Mouse (Mus musculus) neural tube, embryonic 14.5 days (tissue): ENCODE measurements around the gene Ifna5. TPM values are rescaled to one million over a fixed set of nuclear protein-coding genes. Genes with fewer than 3 reads are reported as not detected.
"Not testable (repeated sequence)": the region's sequence is repeated elsewhere in the genome, so short reads cannot be mapped to it uniquely, and the experiment has no call there.

ENCODE experiments used
- ATAC-seq: fragments of 200-750 bp; cut with Nextera tagmentation; 2 replicates; pipeline ENCODE4 v1.8.0; 2017; ENCODE audit warnings: low read depth, mild to moderate bottlenecking, moderate TSS enrichment, moderate library complexity
- H3K27ac ChIP-seq: fragments of 300-500 bp; sonication (generic); 2 replicates; pipeline ENCODE4 v1.5.1; 2014; ENCODE audit warnings: low read depth, mild to moderate bottlenecking, control low read depth, low read length, moderate library complexity, mixed read lengths
- H3K27me3 ChIP-seq: fragments of 300-500 bp; sonication (generic); 2 replicates; pipeline ENCODE4 v1.6.1; 2014; ENCODE audit warnings: low read length; ENCODE audit not compliant: control insufficient read depth, insufficient read depth
- H3K36me3 ChIP-seq: fragments of 300-500 bp; sonication (generic); 2 replicates; pipeline ENCODE4 v1.6.1; 2014; ENCODE audit warnings: low read length, mixed read lengths; ENCODE audit not compliant: control insufficient read depth, insufficient read depth
- H3K4me1 ChIP-seq: fragments of 300-500 bp; sonication (generic); 2 replicates; pipeline ENCODE4 v1.6.1; 2014; ENCODE audit warnings: low read length; ENCODE audit not compliant: control insufficient read depth, insufficient read depth
- H3K4me2 ChIP-seq: fragments of 300-500 bp; sonication (generic); 2 replicates; pipeline ENCODE4 v1.6.1; 2014; ENCODE audit warnings: mild to moderate bottlenecking, low read depth, low read length, control low read depth
- H3K4me3 ChIP-seq: fragments of 300-500 bp; sonication (generic); 2 replicates; pipeline ENCODE4 v1.5.1; 2014; ENCODE audit warnings: low read depth, low read length, control low read depth, mixed read lengths
- H3K9ac ChIP-seq: fragments of 300-500 bp; sonication (generic); replicated peaks from 2 replicates; pipeline ENCODE4 v1.6.1; 2014; ENCODE audit warnings: low read depth, mild to moderate bottlenecking, control low read depth, low read length, mixed read lengths
- H3K9me3 ChIP-seq: fragments of 300-500 bp; sonication (generic); 2 replicates; pipeline ENCODE4 v1.6.1; 2016; ENCODE audit warnings: low read length; ENCODE audit not compliant: control insufficient read depth
- WGBS: fragments of 180-500 bp; shearing (Covaris S2); extraction: QIAGEN DNeasy Blood & Tissue Kit; methylation state at CpG from one replicate; pipeline ENCODE4 v1.1.7; 2014; 5-methylcytosine and 5-hydroxymethylcytosine counted together
- polyA plus RNA-seq: library from polyadenylated mRNA; unstranded; fragments of >200 nt; fragmentation: Nextera tagmentation; extraction: Ambion mirVana; gene quantifications from 2 replicates; pipeline ENCODE4 v1.2.1, GENCODE M21; 2014

Ifna5 gene
- polyA plus RNA-seq, 1 experiment from 2014 or later, result not detected

GRCm38 (mm10) chr4:88815928-88816327, 19.4 kb upstream of the Ifna5 start, which contains the start of gene Ifna7:
Ifna7 (plus strand) TSS chr4:88816228.
- H3K9ac ChIP-seq, result no peak within 1 kb of the TSS
- H3K27ac ChIP-seq, result no peak within 1 kb of the TSS
- H3K4me3 ChIP-seq, result no peak within 1 kb of the TSS
- WGBS, result 75% methylated on average over 3 of the region's 3 CpGs
- no peaks in the 10 kb centered on the region for H3K9me3 ChIP-seq
- no peaks in the 10 kb centered on the region for H3K27me3 ChIP-seq
- ATAC-seq, result no peak
- no peaks in the 10 kb centered on the region for H3K4me1 ChIP-seq
- no peaks in the 10 kb centered on the region for H3K36me3 ChIP-seq
- no peak within 1 kb of the TSS for H3K4me2 ChIP-seq

- Histone ChIP-seq H3K4me2 (no peak within 1 kb of the TSS), H3K36me3 (no peaks in the 10 kb centered on the region), H3K4me3 (no peak within 1 kb of the TSS), H3K4me1 (no peaks in the 10 kb centered on the region), H3K9me3 (no peaks in the 10 kb centered on the region), H3K9ac (no peak within 1 kb of the TSS), H3K27me3 (no peaks in the 10 kb centered on the region), H3K27ac (no peak within 1 kb of the TSS)
- no peak for ATAC-seq
- WGBS, result 100% methylated on average over 1 of the region's 1 CpGs
Measured at GRCm38 (mm10) chr4:88819659-88820058, 15.7 kb upstream of the Ifna5 start, which contains the start of gene Ifna11. Ifna11 (plus strand) TSS chr4:88819959.

- no peaks in the 10 kb centered on the region for H3K27me3 ChIP-seq
- no peak overlapping the region for H3K4me2 ChIP-seq
- H3K9me3 ChIP-seq, result no peaks in the 10 kb centered on the region
- ATAC-seq, result no peak
- H3K4me3 ChIP-seq, result no peak overlapping the region
- H3K27ac ChIP-seq, result no peak overlapping the region
- no peak overlapping the region for H3K9ac ChIP-seq
- WGBS, result 34% methylated on average over 4 of the region's 4 CpGs
- no peaks in the 10 kb centered on the region for H3K36me3 ChIP-seq
- H3K4me1 ChIP-seq, result no peaks in the 10 kb centered on the region
Measured at GRCm38 (mm10) chr4:88822995-88823394, 12.3 kb upstream of the Ifna5 start.

- not testable (repeated sequence) for H3K9me3 ChIP-seq, H3K4me3 ChIP-seq, H3K4me1 ChIP-seq, H3K36me3 ChIP-seq, H3K9ac ChIP-seq, ATAC-seq, H3K27me3 ChIP-seq, H3K4me2 ChIP-seq, H3K27ac ChIP-seq
Measured at GRCm38 (mm10) chr4:88827116-88827515, 8.2 kb upstream of the Ifna5 start, which contains the start of gene Ifna6. Ifna6 (plus strand) TSS chr4:88827416.

- no peak overlapping the region for H3K9ac ChIP-seq
- H3K36me3 ChIP-seq, result no peaks in the 10 kb centered on the region
- H3K27me3 ChIP-seq, result no peaks in the 10 kb centered on the region
- H3K4me1 ChIP-seq, result no peaks in the 10 kb centered on the region
- ATAC-seq, result no peak
- no peaks in the 10 kb centered on the region for H3K9me3 ChIP-seq
- 29% methylated on average over 4 of the region's 4 CpGs for WGBS
- no peak overlapping the region for H3K27ac ChIP-seq
- no peak overlapping the region for H3K4me3 ChIP-seq
- H3K4me2 ChIP-seq, result no peak overlapping the region
Measured at GRCm38 (mm10) chr4:88830523-88830922, 4.8 kb upstream of the Ifna5 start.

- no peak for ATAC-seq
- H3K4me2 ChIP-seq, result no peak overlapping the region
- no peaks in the 10 kb centered on the region for H3K4me1 ChIP-seq
- WGBS, result 45% methylated on average over 3 of the region's 3 CpGs
- H3K36me3 ChIP-seq, result no peaks in the 10 kb centered on the region
- H3K9me3 ChIP-seq, result no peaks in the 10 kb centered on the region
- H3K4me3 ChIP-seq, result no peak overlapping the region
- no peak overlapping the region for H3K9ac ChIP-seq
- H3K27me3 ChIP-seq, result no peaks in the 10 kb centered on the region
- H3K27ac ChIP-seq, result no peak overlapping the region
Measured at GRCm38 (mm10) chr4:88838828-88839227, 3.5 kb downstream of the Ifna5 start.

DNA sequence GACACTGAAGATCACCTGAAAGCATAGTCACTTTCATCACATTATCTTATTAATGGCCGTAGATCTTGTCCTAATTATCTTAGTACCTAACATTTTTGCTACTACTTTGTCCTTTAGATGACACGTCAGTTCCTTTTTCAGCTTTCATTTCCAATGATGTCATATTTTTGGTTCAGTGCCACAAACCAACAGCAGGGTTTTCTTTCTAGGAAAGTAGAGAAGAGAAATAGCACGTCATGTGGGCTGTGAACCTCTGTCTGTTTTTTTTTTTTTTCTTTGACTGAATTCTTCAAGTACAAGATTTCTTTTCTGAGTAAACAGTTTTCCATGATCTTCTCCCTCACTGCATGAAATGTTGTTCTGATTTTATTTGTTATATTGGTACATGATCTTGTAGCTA, 4.7 kb downstream of the Ifna5 start:
- Histone ChIP-seq H3K9ac (no peak overlapping the region), H3K4me1 (no peaks in the 10 kb centered on the region)
- ATAC-seq, result no peak

GRCm38 (mm10) chr4:88841438-88841911, 6.2 kb downstream of the Ifna5 start, which contains the start of gene Ifna4:
Ifna4 (plus strand) TSS chr4:88841861.
- Histone ChIP-seq H3K9ac (no peak within 1 kb of the TSS), H3K4me1 (no peaks in the 10 kb centered on the region), H3K36me3 (no peaks in the 10 kb centered on the region), H3K9me3 (no peaks in the 10 kb centered on the region), H3K27ac (no peak within 1 kb of the TSS), H3K27me3 (no peaks in the 10 kb centered on the region), H3K4me2 (no peak within 1 kb of the TSS), H3K4me3 (no peak within 1 kb of the TSS)
- no peak for ATAC-seq
- 48% methylated on average over 2 of the region's 2 CpGs for WGBS

More for the DNA sequence above, 4.7 kb downstream of the Ifna5 start:
- H3K27me3 ChIP-seq, result no peaks in the 10 kb centered on the region
- H3K4me2 ChIP-seq, result no peak overlapping the region
- H3K4me3 ChIP-seq, result no peak overlapping the region
- H3K27ac ChIP-seq, result no peak overlapping the region
- H3K36me3 ChIP-seq, result no peaks in the 10 kb centered on the region
- H3K9me3 ChIP-seq, result no peaks in the 10 kb centered on the region
- 79% methylated on average over 3 of the region's 3 CpGs for WGBS

- H3K4me3 ChIP-seq, result no peak overlapping the region
Measured at GRCm38 (mm10) chr4:88845334-88845733, 10.0 kb downstream of the Ifna5 start.

More at GRCm38 (mm10) chr4:88845334-88845733, 10.0 kb downstream of the Ifna5 start:
- WGBS, result 60% methylated on average over 2 of the region's 2 CpGs
- Histone ChIP-seq H3K9me3 (no peaks in the 10 kb centered on the region), H3K27me3 (no peaks in the 10 kb centered on the region), H3K36me3 (no peaks in the 10 kb centered on the region), H3K4me2 (no peak overlapping the region), H3K9ac (no peak overlapping the region), H3K27ac (no peak overlapping the region), H3K4me1 (no peaks in the 10 kb centered on the region)
- ATAC-seq, result no peak
